Mouse (Mus musculus) MEL (cell line): ENCODE results near the gene Kat6b. TPM values are rescaled to one million over a fixed set of nuclear protein-coding genes. Genes with fewer than 3 reads are reported as not detected.
A peak's percentile ranks its signal among the peaks of the same experiment; 100 is the strongest.

Source experiments
- DNase-seq: peaks from one replicate; pipeline ENCODE4 v3.0.0; 2011; ENCODE audit warnings: low read depth, low spot score
- H3K27ac ChIP-seq: 2 replicates; pipeline ENCODE4 v1.5.1; 2012; ENCODE audit warnings: low read depth, mild to moderate bottlenecking, control low read depth, low read length, moderate library complexity; ENCODE audit not compliant: control insufficient read depth
- H3K27me3 ChIP-seq, 2 experiments: fragments of 150-350 bp in 1 of 2; sonication (generic) in 1 of 2; 2 replicates each; pipeline ENCODE4 v1.6.1; 2012; ENCODE audit warnings: low read length in 2 of 2, mild to moderate bottlenecking in 2 of 2, improper control_type of control experiment in 1 of 2, moderate library complexity in 1 of 2; ENCODE audit not compliant: insufficient read depth in 2 of 2, control insufficient read depth in 1 of 2
- H3K36me3 ChIP-seq, 2 experiments: 2 replicates each; pipeline ENCODE4 v1.6.1; 2012 to 2014; ENCODE audit warnings: low read length in 2 of 2, improper control_type of control experiment in 1 of 2, inconsistent platforms in 1 of 2, mild to moderate bottlenecking in 1 of 2; ENCODE audit not compliant: insufficient read depth in 2 of 2, control insufficient read depth in 1 of 2
- H3K4me1 ChIP-seq, 2 experiments: fragments of 150-350 bp in 1 of 2; sonication (generic) in 1 of 2; 2 replicates each; pipeline ENCODE4 v1.6.1; 2012; ENCODE audit warnings: low read length in 2 of 2, improper control_type of control experiment in 1 of 2, mild to moderate bottlenecking in 1 of 2; ENCODE audit not compliant: insufficient read depth in 2 of 2, control insufficient read depth in 1 of 2
- H3K4me3 ChIP-seq, 2 experiments: fragments of 150-350 bp in 1 of 2; sonication (generic) in 1 of 2; 2 replicates each; pipeline ENCODE4 v1.5.1; 2012; ENCODE audit warnings: low read depth in 2 of 2, low read length in 2 of 2, mild to moderate bottlenecking in 2 of 2, moderate library complexity in 2 of 2, control low read depth in 1 of 2, improper control_type of control experiment in 1 of 2; ENCODE audit not compliant: control insufficient read depth in 1 of 2, insufficient read depth in 1 of 2
- H3K79me2 ChIP-seq: 2 replicates; pipeline ENCODE4 v1.6.1; 2012; ENCODE audit warnings: mild to moderate bottlenecking, low read length, moderate library complexity; ENCODE audit not compliant: control insufficient read depth, poor library complexity, insufficient read depth
- H3K9ac ChIP-seq: 2 replicates; pipeline ENCODE4 v1.6.1; 2012; ENCODE audit warnings: low read depth, mild to moderate bottlenecking, control low read depth, low read length, moderate library complexity; ENCODE audit not compliant: control insufficient read depth, poor library complexity, severe bottlenecking
- H3K9me3 ChIP-seq: fragments of 150-350 bp; sonication (generic); replicated peaks from 2 replicates; pipeline ENCODE4 v1.6.1; 2012; ENCODE audit warnings: mild to moderate bottlenecking, low read length, improper control_type of control experiment, moderate library complexity; ENCODE audit not compliant: insufficient read depth
- BHLHE40 ChIP-seq: IDR thresholded peaks from 2 replicates; pipeline ENCODE4 v1.6.1; 2012; ENCODE audit warnings: low read depth, mild to moderate bottlenecking, inconsistent platforms, low read length, improper control_type of control experiment, borderline replicate concordance
- CHD1 ChIP-seq: IDR thresholded peaks from 2 replicates; pipeline ENCODE4 v1.6.1; 2012; ENCODE audit warnings: low read depth, mild to moderate bottlenecking, inconsistent platforms, low read length, improper control_type of control experiment
- CHD2 ChIP-seq: IDR thresholded peaks from 2 replicates; pipeline ENCODE4 v1.6.1; 2011; ENCODE audit warnings: low read length, improper control_type of control experiment
- CTCF ChIP-seq, 3 experiments: IDR thresholded peaks in 2 of 3; conservative IDR thresholded peaks in 1 of 3; 2 replicates each; pipeline ENCODE4 v1.5.1; 2011 to 2012; ENCODE audit warnings: low read length in 3 of 3, low read depth in 2 of 3, mild to moderate bottlenecking in 2 of 3, improper control_type of control experiment in 1 of 3, inconsistent platforms in 1 of 3, mixed read lengths in 1 of 3, moderate library complexity in 1 of 3; ENCODE audit not compliant: control insufficient read depth in 1 of 3, insufficient read depth in 1 of 3, poor library complexity in 1 of 3, severe bottlenecking in 1 of 3
- ELF1 ChIP-seq: IDR thresholded peaks from 2 replicates; pipeline ENCODE4 v1.6.1; 2014; ENCODE audit warnings: low read depth, mild to moderate bottlenecking, inconsistent platforms, low read length, improper control_type of control experiment, moderate library complexity
- ETS1 ChIP-seq: IDR thresholded peaks from 2 replicates; pipeline ENCODE4 v1.6.1; 2012; ENCODE audit warnings: low read depth, mild to moderate bottlenecking, inconsistent platforms, low read length, improper control_type of control experiment, moderate library complexity
- GATA1 ChIP-seq: IDR thresholded peaks from 2 replicates; pipeline ENCODE4 v1.6.1; 2011; ENCODE audit warnings: low read depth, low read length, improper control_type of control experiment
- MAFK ChIP-seq: IDR thresholded peaks from 2 replicates; pipeline ENCODE4 v1.6.1; 2011; ENCODE audit warnings: low read depth, mild to moderate bottlenecking, low read length, improper control_type of control experiment, borderline replicate concordance
- MAX ChIP-seq: IDR thresholded peaks from 2 replicates; pipeline ENCODE4 v1.6.1; 2011; ENCODE audit warnings: low read length, improper control_type of control experiment
- MAZ ChIP-seq: IDR thresholded peaks from 2 replicates; pipeline ENCODE4 v1.6.1; 2012; ENCODE audit warnings: low read depth, mild to moderate bottlenecking, inconsistent platforms, low read length, improper control_type of control experiment
- MXI1 ChIP-seq: IDR thresholded peaks from 2 replicates; pipeline ENCODE4 v1.6.1; 2011; ENCODE audit warnings: mild to moderate bottlenecking, low read depth, low read length, improper control_type of control experiment
- MYB ChIP-seq: IDR thresholded peaks from 2 replicates; pipeline ENCODE4 v1.6.1; 2011; ENCODE audit warnings: mild to moderate bottlenecking, low read depth, low read length, improper control_type of control experiment
- MYC ChIP-seq: IDR thresholded peaks from 2 replicates; pipeline ENCODE4 v1.6.1; 2011; ENCODE audit warnings: low read depth, mild to moderate bottlenecking, low read length, improper control_type of control experiment, moderate library complexity
- NELFE ChIP-seq: IDR thresholded peaks from 2 replicates; pipeline ENCODE4 v1.6.1; 2011; ENCODE audit warnings: low read depth, low read length, improper control_type of control experiment
- NRF1 ChIP-seq: IDR thresholded peaks from 2 replicates; pipeline ENCODE4 v1.6.1; 2014; ENCODE audit warnings: low read depth, mild to moderate bottlenecking, inconsistent platforms, low read length, improper control_type of control experiment, moderate library complexity; ENCODE audit not compliant: poor library complexity, insufficient read depth, severe bottlenecking
- POLR2A ChIP-seq, 2 experiments: IDR thresholded peaks; 2 replicates each; pipeline ENCODE4 v1.6.1; 2011 to 2012; ENCODE audit warnings: low read length in 2 of 2, mild to moderate bottlenecking in 2 of 2, control low read depth in 1 of 2, improper control_type of control experiment in 1 of 2, low read depth in 1 of 2, moderate library complexity in 1 of 2; ENCODE audit not compliant: control insufficient read depth in 1 of 2, insufficient read depth in 1 of 2, poor library complexity in 1 of 2
- POLR2AphosphoS2 ChIP-seq: IDR thresholded peaks from 2 replicates; pipeline ENCODE4 v1.6.1; 2011; ENCODE audit warnings: low read length, improper control_type of control experiment
- POLR2AphosphoS5 ChIP-seq: IDR thresholded peaks from 2 replicates; pipeline ENCODE4 v1.6.1; 2012; ENCODE audit warnings: low read depth, borderline replicate concordance, mild to moderate bottlenecking, inconsistent platforms, low read length, moderate library complexity, mixed read lengths
- RAD21 ChIP-seq: IDR thresholded peaks from 2 replicates; pipeline ENCODE4 v1.6.1; 2011; ENCODE audit warnings: mild to moderate bottlenecking, low read depth, low read length, improper control_type of control experiment
- RCOR1 ChIP-seq: IDR thresholded peaks from 2 replicates; pipeline ENCODE4 v1.6.1; 2012; ENCODE audit warnings: low read depth, mild to moderate bottlenecking, inconsistent platforms, low read length, improper control_type of control experiment
- SIN3A ChIP-seq: IDR thresholded peaks from 2 replicates; pipeline ENCODE4 v1.6.1; 2012; ENCODE audit warnings: low read length, improper control_type of control experiment, inconsistent platforms
- SMC3 ChIP-seq: IDR thresholded peaks from 2 replicates; pipeline ENCODE4 v1.6.1; 2011; ENCODE audit warnings: low read depth, low read length, improper control_type of control experiment
- TBP ChIP-seq: IDR thresholded peaks from 2 replicates; pipeline ENCODE4 v1.8.0; 2011; ENCODE audit warnings: low read depth, low read length, improper control_type of control experiment
- TCF12 ChIP-seq: IDR thresholded peaks from 2 replicates; pipeline ENCODE4 v1.6.1; 2014; ENCODE audit warnings: low read depth, mild to moderate bottlenecking, inconsistent platforms, low read length, improper control_type of control experiment, moderate library complexity
- UBTF ChIP-seq: IDR thresholded peaks from 2 replicates; pipeline ENCODE4 v1.6.1; 2012; ENCODE audit warnings: low read depth, mild to moderate bottlenecking, inconsistent platforms, low read length, improper control_type of control experiment, moderate library complexity, borderline replicate concordance; ENCODE audit not compliant: insufficient read depth
- USF1 ChIP-seq: IDR thresholded peaks from 2 replicates; pipeline ENCODE4 v1.6.1; 2014; ENCODE audit warnings: low read depth, mild to moderate bottlenecking, inconsistent platforms, low read length, improper control_type of control experiment, moderate library complexity
- USF2 ChIP-seq, 2 experiments: IDR thresholded peaks; 2 replicates each; pipeline ENCODE4 v1.6.1; 2011 to 2012; ENCODE audit warnings: improper control_type of control experiment in 2 of 2, low read length in 2 of 2, borderline replicate concordance in 1 of 2, inconsistent platforms in 1 of 2, low read depth in 1 of 2, mild to moderate bottlenecking in 1 of 2; ENCODE audit not compliant: insufficient read depth in 1 of 2
- ZC3H11A ChIP-seq: IDR thresholded peaks from 2 replicates; pipeline ENCODE4 v1.6.1; 2012; ENCODE audit warnings: low read depth, mild to moderate bottlenecking, inconsistent platforms, low read length, improper control_type of control experiment
- ZKSCAN1 ChIP-seq: IDR thresholded peaks from 2 replicates; pipeline ENCODE4 v1.6.1; 2012; ENCODE audit warnings: low read depth, mild to moderate bottlenecking, inconsistent platforms, low read length, improper control_type of control experiment, moderate library complexity
- ZMIZ1 ChIP-seq: IDR thresholded peaks from 2 replicates; pipeline ENCODE4 v1.6.1; 2012; ENCODE audit warnings: low read depth, mild to moderate bottlenecking, inconsistent platforms, low read length, improper control_type of control experiment, moderate library complexity
- ZNF384 ChIP-seq: IDR thresholded peaks from 2 replicates; pipeline ENCODE4 v1.6.1; 2012; ENCODE audit warnings: low read depth, mild to moderate bottlenecking, inconsistent platforms, low read length, improper control_type of control experiment
- polyA plus RNA-seq, 2 experiments: library from polyadenylated mRNA; stranded (reverse) in 1 of 2; unstranded in 1 of 2; fragments of >175 nt in 1 of 2; fragments of >200 nt in 1 of 2; gene quantifications; 2 replicates each; pipeline versions ENCODE4 v1.2.1 to v1.2.4; 2012; ENCODE audit warnings: low replicate concordance in 2 of 2, low read depth in 1 of 2; ENCODE audit not compliant: insufficient read length in 2 of 2, insufficient read depth in 1 of 2, missing spikeins in 1 of 2
- total RNA-seq: library from RNA; depleted of rRNA; stranded (reverse); fragments of 300-350 nt; gene quantifications from 2 replicates; pipeline ENCODE4 v1.2.3, GENCODE M21; 2012

The Kat6b gene
- total and polyA plus RNA-seq, 3 experiments, result 1.8 to 5.4 TPM; not detected in 1

DNA sequence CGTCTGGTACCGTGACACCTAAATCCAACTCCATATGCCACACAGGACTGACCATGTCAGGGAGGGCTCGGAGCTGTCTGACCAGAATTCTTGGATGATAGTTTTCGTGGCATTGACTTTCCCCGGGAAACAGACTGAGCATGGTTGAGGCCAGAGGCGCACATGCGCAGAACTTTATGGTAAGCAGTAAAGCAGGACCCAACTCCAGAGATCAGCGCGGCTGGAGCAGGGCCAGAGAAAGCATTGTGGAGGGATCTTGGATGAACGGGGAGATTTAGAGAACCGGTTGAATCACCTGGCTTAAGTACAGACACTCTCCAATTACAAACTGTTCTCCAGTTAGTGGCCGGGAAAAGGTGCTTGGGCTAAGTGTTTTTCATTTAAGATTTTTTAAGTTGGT is 120.9 kb downstream of the Kat6b start:
- TF ChIP-seq SIN3A, result no peak
- TF ChIP-seq MYB, result no peak
- TF ChIP-seq ZNF384, result no peak
- TF ChIP-seq TBP, result no peak
- no peak for TF ChIP-seq SMC3
- TF ChIP-seq, all 39 proteins: peak for 0
- Histone ChIP-seq H3K9ac (no peak overlapping the region), H3K4me1 (peaks cover 26 to 34% of the 10 kb centered on the region in 2 experiments), H3K79me2 (no peaks in the 10 kb centered on the region), H3K27ac (no peak overlapping the region), H3K9me3 (no peaks in the 10 kb centered on the region), H3K27me3 (no peaks in the 10 kb centered on the region), H3K36me3 (peaks cover 0 to 41% of the 10 kb centered on the region in 2 experiments; a peak in 2 of 4 replicates), H3K4me3 (no peak overlapping the region)
- no peak for DNase-seq

DNA sequence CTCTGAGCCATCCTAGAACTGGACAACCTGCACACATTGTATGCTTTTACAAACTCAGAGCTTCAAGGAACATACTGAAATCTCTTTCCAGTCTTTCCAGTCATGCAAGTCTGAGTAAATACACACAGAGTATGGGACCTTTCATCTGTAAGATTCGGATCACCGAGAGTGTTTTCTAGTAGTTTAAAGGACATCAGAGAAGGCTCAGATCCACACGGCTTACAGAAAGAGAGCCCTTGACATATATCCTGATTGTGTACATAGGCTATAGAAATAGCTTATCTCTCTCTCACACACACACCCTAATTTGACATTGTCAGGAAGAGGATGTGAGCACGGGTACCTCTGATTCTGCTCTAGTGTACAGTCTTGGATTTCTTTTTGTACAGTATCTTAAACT is 121.7 kb downstream of the Kat6b start:
- Histone ChIP-seq H3K4me3 (no peak overlapping the region), H3K4me1 (peaks cover 26 to 34% of the 10 kb centered on the region in 2 experiments), H3K9me3 (no peaks in the 10 kb centered on the region), H3K36me3 (peaks cover 0 to 41% of the 10 kb centered on the region in 2 experiments; a peak in 2 of 4 replicates), H3K79me2 (no peaks in the 10 kb centered on the region), H3K9ac (no peak overlapping the region), H3K27me3 (no peaks in the 10 kb centered on the region), H3K27ac (no peak overlapping the region)
- DNase-seq, result peak; percentile 73
- TF ChIP-seq MAFK (no peak), CHD1 (no peak), POLR2A (IDR thresholded peaks at IDR 0.05; ENCODE audit: control insufficient read depth in 1 of 2, insufficient read depth in 1 of 2, low read depth in 1 of 2, low read length in 2 of 2, poor library complexity in 1 of 2) (no peak), GATA1 (peak; percentile 86), USF1 (no peak), CTCF (IDR thresholded peaks at IDR 0.05 in 2 of 3, conservative IDR thresholded peaks at IDR 0.05 in 1 of 3; ENCODE audit: control insufficient read depth in 1 of 3, insufficient read depth in 1 of 3, low read depth in 2 of 3, low read length in 3 of 3, poor library complexity in 1 of 3, severe bottlenecking in 1 of 3) (no peak), NRF1 (no peak), TCF12 (peak; percentile 87), TBP (no peak), ETS1 (peak; percentile 68; the same call in 1 of the 2 replicates), MAX (no peak), POLR2AphosphoS2 (no peak), NELFE (no peak), ZC3H11A (no peak), RAD21 (no peak), ZMIZ1 (no peak), CHD2 (no peak), MYB (no peak), MAZ (no peak), RCOR1 (peak; percentile 95), POLR2AphosphoS5 (no peak), SMC3 (no peak), ELF1 (no peak), BHLHE40 (peak; percentile 84), ZKSCAN1 (no peak), ZNF384 (no peak), MYC (no peak), UBTF (no peak), SIN3A (peak; percentile 65), USF2 (IDR thresholded peaks at IDR 0.05; ENCODE audit: borderline replicate concordance in 1 of 2, insufficient read depth in 1 of 2, low read depth in 1 of 2, low read length in 2 of 2) (no peak), MXI1 (peak; percentile 56; the same call in 1 of the 2 replicates)
